Mouse (Mus musculus) embryonic facial prominence, embryonic 13.5 days (tissue): ENCODE measurements around the gene Ccdc62. TPM values are rescaled to one million over a fixed set of nuclear protein-coding genes. Genes with fewer than 3 reads are reported as not detected.

Experiments
- ATAC-seq: fragments of 200-750 bp; cut with Nextera tagmentation; 2 replicates; pipeline ENCODE4 v1.8.0; 2017; ENCODE audit warnings: low read depth; ENCODE audit not compliant: insufficient number of reproducible peaks, insufficient read depth, low FRiP score, low TSS enrichment
- H3K27ac ChIP-seq: fragments of 300-500 bp; sonication (generic); 2 replicates; pipeline ENCODE4 v1.5.1; 2015; ENCODE audit warnings: moderate library complexity, mild to moderate bottlenecking, inconsistent platforms
- H3K27me3 ChIP-seq: fragments of 300-500 bp; sonication (generic); 2 replicates; pipeline ENCODE4 v1.6.1; 2015; ENCODE audit warnings: mild to moderate bottlenecking, inconsistent platforms
- H3K36me3 ChIP-seq: fragments of 300-500 bp; sonication (generic); 2 replicates; pipeline ENCODE4 v1.6.1; 2015; ENCODE audit warnings: mild to moderate bottlenecking, inconsistent platforms
- H3K4me1 ChIP-seq: fragments of 300-500 bp; sonication (generic); 2 replicates; pipeline ENCODE4 v1.6.1; 2015; ENCODE audit warnings: inconsistent platforms
- H3K4me2 ChIP-seq: fragments of 300-500 bp; sonication (generic); 2 replicates; pipeline ENCODE4 v1.6.1; 2015; ENCODE audit warnings: moderate library complexity, mild to moderate bottlenecking, inconsistent platforms
- H3K4me3 ChIP-seq: fragments of 300-500 bp; sonication (generic); 2 replicates; pipeline ENCODE4 v1.5.1; 2015; ENCODE audit warnings: mild to moderate bottlenecking, inconsistent platforms
- H3K9ac ChIP-seq: fragments of 300-500 bp; sonication (generic); 2 replicates; pipeline ENCODE4 v1.6.1; 2015; ENCODE audit warnings: mild to moderate bottlenecking, inconsistent platforms
- H3K9me3 ChIP-seq: fragments of 300-500 bp; sonication (generic); 2 replicates; pipeline ENCODE4 v1.6.1; 2016; ENCODE audit warnings: inconsistent platforms
- WGBS: fragments of 180-500 bp; shearing (Covaris S2); methylation state at CpG from one replicate; pipeline ENCODE4 v1.1.7; 2015; ENCODE audit warnings: mixed read lengths; 5-methylcytosine and 5-hydroxymethylcytosine counted together
- polyA plus RNA-seq: library from polyadenylated mRNA; unstranded; fragments of >200 nt; fragmentation: Nextera tagmentation; extraction: Ambion mirVana; gene quantifications from 2 replicates; pipeline ENCODE4 v1.2.1, GENCODE M21; 2015

Gene Ccdc62
- polyA plus RNA-seq, 1 experiment from 2014 or later: 8.6 TPM

DNA sequence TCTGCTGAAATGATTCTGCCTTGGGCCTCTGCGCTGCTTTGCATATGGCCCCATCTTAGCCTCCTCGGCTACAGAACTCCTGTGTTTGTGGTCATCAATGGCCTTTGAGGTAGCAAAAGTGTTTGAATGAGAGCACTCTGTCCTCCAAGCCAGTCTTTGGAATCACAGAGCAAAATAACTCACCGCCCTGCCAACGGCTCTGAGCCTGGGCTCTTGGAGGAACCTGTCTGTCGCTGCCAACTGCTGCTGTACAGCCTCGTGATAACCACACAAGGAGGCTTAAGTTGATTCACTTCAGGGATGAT lies 50.7 kb downstream of the Ccdc62 start:
- Histone ChIP-seq H3K36me3 (no peaks in the 10 kb centered on the region), H3K27me3 (no peaks in the 10 kb centered on the region), H3K4me1 (peaks cover 19% of the 10 kb centered on the region), H3K9me3 (no peaks in the 10 kb centered on the region), H3K4me2 (no peak overlapping the region), H3K27ac (no peak overlapping the region), H3K4me3 (no peak overlapping the region), H3K9ac (no peak overlapping the region)
- 79% methylated on average over 6 of the region's 6 CpGs for WGBS
- ATAC-seq: no peak

DNA sequence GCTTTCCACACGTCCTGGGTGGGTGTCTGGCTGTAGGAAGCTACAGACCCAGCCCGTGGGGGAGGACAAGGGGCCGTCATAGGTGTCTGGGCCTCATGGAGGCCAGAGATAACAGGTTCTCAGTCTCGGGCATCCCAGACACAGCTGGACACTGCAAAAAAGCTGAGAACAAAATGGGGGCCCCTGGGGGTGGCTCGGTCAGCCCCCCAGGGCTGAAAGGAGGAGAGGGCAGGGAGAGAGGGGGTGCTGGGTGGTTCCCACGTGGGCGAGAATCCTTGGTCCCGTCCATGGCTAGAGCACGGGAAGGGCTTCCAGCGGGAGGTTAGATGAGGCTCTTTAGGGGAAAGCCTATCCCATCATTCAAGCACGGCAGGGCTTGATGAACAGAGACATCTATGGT lies 52.4 kb downstream of the Ccdc62 start:
- no peak overlapping the region for H3K27ac ChIP-seq
- no peak for ATAC-seq
- H3K27me3 ChIP-seq: no peaks in the 10 kb centered on the region
- H3K9me3 ChIP-seq: no peaks in the 10 kb centered on the region
- peaks cover 21% of the 10 kb centered on the region for H3K4me1 ChIP-seq
- H3K4me3 ChIP-seq: no peak overlapping the region
- H3K4me2 ChIP-seq: no peak overlapping the region
- no peak overlapping the region for H3K9ac ChIP-seq
- 80% methylated on average over 11 of the region's 11 CpGs for WGBS
- H3K36me3 ChIP-seq: no peaks in the 10 kb centered on the region

DNA sequence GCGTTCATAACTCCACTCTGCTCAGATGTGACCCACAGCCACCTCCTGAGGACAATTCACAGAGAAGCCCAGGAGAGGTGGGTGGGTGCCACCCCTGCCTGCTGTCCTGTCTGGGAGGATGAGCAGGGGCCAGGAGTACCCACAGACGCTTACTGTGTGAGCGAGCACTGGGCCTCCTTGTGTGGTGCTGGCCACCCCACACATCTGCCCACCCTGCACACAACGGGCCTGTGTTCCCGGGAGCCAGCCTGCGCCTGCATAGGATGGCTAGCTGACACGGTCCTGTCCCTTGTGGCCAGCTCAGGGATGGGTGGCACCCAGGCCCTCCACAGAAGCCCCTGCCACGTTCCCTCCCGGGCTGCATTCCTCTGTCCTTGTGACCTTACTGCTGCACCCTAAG lies 55.0 kb downstream of the Ccdc62 start:
- WGBS: 76% methylated on average over 9 of the region's 9 CpGs
- H3K27me3 ChIP-seq: no peaks in the 10 kb centered on the region
- no peak overlapping the region for H3K27ac ChIP-seq
- ATAC-seq: no peak
- H3K9ac ChIP-seq: no peak overlapping the region
- peaks cover 15% of the 10 kb centered on the region for H3K4me1 ChIP-seq
- H3K36me3 ChIP-seq: no peaks in the 10 kb centered on the region
- no peaks in the 10 kb centered on the region for H3K9me3 ChIP-seq
- no peak overlapping the region for H3K4me2 ChIP-seq
- H3K4me3 ChIP-seq: no peak overlapping the region

DNA sequence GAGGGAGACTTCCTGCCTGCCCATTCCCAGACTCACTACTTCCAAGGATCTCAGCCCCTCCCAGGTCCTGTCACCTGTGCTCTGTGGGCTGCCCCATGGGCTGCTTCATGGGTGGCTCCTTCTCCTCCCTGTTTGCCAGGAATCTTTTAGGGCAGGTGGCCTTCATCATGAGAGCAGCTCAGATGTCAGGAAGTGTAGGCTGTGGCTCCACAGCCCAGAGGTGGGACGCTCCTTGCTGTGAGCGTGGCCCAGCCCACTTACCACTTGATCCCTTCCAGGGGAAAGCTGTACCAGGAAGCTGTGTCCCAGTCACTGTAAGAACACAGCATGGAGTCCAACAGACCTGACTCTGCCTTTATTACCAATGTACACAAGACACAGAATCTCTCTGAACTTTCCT lies 56.4 kb downstream of the Ccdc62 start:
- peaks cover 13% of the 10 kb centered on the region for H3K4me1 ChIP-seq
- no peak overlapping the region for H3K4me2 ChIP-seq
- no peak overlapping the region for H3K9ac ChIP-seq
- no peaks in the 10 kb centered on the region for H3K27me3 ChIP-seq
- no peak overlapping the region; the same call in 1 of the 2 replicates for H3K27ac ChIP-seq
- H3K36me3 ChIP-seq: no peaks in the 10 kb centered on the region
- no peak overlapping the region for H3K4me3 ChIP-seq
- no peak for ATAC-seq
- no peaks in the 10 kb centered on the region for H3K9me3 ChIP-seq
- WGBS: 41% methylated on average over 2 of the region's 2 CpGs

DNA sequence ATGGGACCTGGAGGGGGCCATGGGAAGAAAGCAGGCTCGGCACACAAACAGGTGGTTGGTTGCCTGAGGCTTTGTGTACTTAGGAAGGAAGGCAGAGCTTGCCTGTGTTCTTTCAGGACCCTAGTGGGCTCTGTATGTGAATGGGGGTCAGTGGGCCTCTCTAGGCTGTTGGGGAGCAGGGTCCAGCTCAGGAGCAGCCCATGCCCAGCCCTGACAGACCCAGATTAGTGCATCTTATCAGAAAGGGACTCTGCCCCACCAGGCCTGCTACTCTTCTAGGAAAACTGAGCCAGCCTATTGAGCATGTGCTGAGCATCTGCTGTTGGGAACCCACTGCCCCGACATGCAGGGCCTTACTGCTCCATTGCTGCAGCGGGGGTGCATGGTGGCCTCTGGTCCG lies 57.0 kb downstream of the Ccdc62 start:
- no peak overlapping the region for H3K4me3 ChIP-seq
- no peak overlapping the region for H3K27ac ChIP-seq
- WGBS: 70% methylated on average over 4 of the region's 4 CpGs
- no peak for ATAC-seq
- H3K9ac ChIP-seq: no peak overlapping the region
- H3K4me1 ChIP-seq: peaks cover 14% of the 10 kb centered on the region
- no peak overlapping the region for H3K4me2 ChIP-seq
- H3K36me3 ChIP-seq: no peaks in the 10 kb centered on the region
- H3K9me3 ChIP-seq: no peaks in the 10 kb centered on the region
- no peaks in the 10 kb centered on the region for H3K27me3 ChIP-seq

DNA sequence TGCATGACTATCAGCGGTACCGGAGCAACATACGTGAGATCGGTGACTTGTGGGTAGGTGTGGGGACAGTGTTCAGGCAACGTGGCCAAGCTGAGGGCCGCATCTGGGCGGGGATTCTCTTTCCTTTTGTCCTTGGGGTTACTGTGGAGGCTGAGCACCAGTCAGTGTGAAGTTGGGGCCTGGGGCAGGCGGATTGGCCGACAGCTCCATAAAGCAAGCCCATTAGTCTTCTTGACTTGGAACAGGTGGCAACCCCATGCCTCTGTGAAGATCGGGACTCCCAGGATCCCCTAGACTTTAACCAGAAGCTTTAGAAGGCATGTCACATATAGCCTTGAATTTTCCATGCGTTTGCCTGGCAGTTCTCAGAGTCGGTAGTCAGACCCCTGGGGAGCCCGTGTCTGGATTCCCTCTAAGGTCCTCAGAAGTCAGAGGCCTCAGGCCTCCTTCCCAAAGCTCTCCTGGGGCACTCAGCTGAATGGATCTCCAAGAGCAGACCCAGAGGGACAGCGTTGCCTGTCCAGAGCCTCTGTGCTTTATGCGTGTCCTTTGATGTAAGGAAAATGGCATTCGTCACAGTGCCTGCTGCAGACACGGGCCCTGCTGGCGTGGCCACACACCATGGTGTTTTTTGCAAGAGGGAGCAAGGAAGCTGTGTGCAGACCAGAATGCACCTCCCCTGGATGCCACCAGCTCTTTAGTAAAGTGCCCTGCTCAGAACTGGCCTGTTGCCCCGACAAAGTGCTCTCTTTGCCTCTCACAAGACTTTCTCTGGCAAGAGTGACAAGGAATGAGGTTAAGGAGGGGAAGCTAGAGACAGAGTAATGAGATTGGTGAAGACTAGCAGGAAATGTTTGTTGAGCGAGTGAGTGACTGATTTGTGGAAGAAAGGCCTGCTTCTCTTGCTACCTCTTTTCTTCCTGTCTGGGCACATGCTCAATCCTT lies 59.7 kb downstream of the Ccdc62 start:
- Histone ChIP-seq H3K4me3 (no peak overlapping the region), H3K4me2 (no peak overlapping the region), H3K27ac (no peak overlapping the region), H3K4me1 (peaks cover 17% of the 10 kb centered on the region), H3K27me3 (no peaks in the 10 kb centered on the region), H3K9me3 (no peaks in the 10 kb centered on the region), H3K9ac (peak overlapping the region; percentile 16; the same call in 1 of the 2 replicates), H3K36me3 (no peaks in the 10 kb centered on the region)
- no peak for ATAC-seq
- 73% methylated on average over 20 of the region's 20 CpGs for WGBS

DNA sequence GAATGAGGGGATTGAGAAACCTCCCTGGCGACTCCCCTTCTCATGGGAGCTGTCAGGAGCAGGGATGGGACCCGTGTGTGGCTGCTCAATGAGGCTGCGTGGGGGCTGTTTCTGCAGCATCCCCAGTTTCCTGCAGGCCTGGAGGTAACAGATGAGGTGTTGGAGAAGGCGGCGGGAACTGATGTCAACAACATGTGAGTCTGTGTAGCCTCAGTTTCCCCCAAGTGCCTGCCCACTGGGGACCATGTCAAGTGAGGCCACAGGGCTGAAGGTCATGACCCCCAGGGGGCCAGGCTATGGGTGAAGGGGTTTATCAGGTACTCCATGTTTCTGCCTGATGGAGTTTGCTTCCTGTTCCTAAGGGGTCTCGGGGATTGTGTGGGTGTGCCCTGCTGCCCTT lies 60.8 kb downstream of the Ccdc62 start:
- Histone ChIP-seq H3K27me3 (no peaks in the 10 kb centered on the region), H3K4me2 (no peak overlapping the region), H3K9ac (no peak overlapping the region), H3K9me3 (no peaks in the 10 kb centered on the region), H3K4me3 (no peak overlapping the region), H3K36me3 (no peaks in the 10 kb centered on the region), H3K27ac (no peak overlapping the region), H3K4me1 (peaks cover 20% of the 10 kb centered on the region)
- WGBS: 82% methylated on average over 6 of the region's 6 CpGs
- no peak for ATAC-seq

DNA sequence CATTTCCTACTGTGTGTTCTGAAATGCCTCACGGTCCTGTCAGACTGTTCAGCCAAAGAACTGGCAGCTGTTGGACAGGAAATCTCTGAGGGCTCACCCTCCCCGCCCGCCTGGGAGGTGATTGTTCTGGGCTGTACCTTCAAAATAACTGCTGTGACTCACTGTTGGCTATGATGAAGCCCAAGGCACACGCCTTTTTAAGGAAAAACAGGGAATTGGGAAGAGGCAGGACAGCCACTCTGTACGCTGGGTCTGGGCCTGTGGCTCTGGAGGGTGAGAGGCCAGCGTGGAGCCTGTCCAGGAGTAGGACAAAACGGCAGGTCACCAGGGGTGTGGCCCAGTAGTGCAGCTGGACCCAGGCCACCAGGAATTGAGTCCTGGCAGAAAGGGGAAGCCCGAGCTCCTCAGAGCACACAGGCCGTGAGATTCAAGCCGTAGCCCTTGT lies 61.7 kb downstream of the Ccdc62 start:
- Histone ChIP-seq H3K4me2 (no peak overlapping the region), H3K27ac (no peak overlapping the region), H3K9me3 (no peaks in the 10 kb centered on the region), H3K9ac (0 out of 2 replicates have a peak overlapping the region, but pooled peaks have one; percentile 16), H3K4me1 (peaks cover 12% of the 10 kb centered on the region), H3K36me3 (peaks cover 6% of the 10 kb centered on the region), H3K27me3 (no peaks in the 10 kb centered on the region), H3K4me3 (no peak overlapping the region)
- no peak for ATAC-seq
- 88% methylated on average over 10 of the region's 10 CpGs for WGBS

DNA sequence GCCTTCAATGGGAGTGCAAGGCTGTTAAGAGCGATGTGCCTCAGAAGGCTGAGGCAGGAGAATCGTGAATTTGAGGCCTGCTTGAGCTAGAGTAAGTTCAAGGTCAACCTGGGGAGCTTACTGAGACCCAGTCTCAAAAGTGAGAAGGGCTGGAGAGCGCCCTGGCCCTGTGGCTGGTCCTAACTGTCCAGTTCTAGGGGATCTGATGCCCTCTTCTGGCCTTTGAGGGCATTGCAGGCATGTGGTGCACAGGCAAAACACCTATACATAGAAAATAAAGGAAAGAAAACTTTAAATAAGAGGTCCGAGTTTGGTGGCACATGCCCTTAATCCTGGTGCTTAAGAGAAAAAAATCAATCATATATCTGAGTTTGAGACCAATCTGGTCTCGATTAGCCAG lies 62.3 kb downstream of the Ccdc62 start:
- WGBS: 33% methylated on average over 5 of the region's 5 CpGs
- Histone ChIP-seq H3K9me3 (no peaks in the 10 kb centered on the region), H3K27me3 (no peaks in the 10 kb centered on the region), H3K4me2 (no peak overlapping the region), H3K36me3 (peaks cover 6% of the 10 kb centered on the region), H3K9ac (no peak overlapping the region), H3K4me3 (no peak overlapping the region), H3K4me1 (peaks cover 7% of the 10 kb centered on the region; the same call in 1 of the 2 replicates), H3K27ac (no peak overlapping the region; the same call in 1 of the 2 replicates)
- ATAC-seq: no peak

DNA sequence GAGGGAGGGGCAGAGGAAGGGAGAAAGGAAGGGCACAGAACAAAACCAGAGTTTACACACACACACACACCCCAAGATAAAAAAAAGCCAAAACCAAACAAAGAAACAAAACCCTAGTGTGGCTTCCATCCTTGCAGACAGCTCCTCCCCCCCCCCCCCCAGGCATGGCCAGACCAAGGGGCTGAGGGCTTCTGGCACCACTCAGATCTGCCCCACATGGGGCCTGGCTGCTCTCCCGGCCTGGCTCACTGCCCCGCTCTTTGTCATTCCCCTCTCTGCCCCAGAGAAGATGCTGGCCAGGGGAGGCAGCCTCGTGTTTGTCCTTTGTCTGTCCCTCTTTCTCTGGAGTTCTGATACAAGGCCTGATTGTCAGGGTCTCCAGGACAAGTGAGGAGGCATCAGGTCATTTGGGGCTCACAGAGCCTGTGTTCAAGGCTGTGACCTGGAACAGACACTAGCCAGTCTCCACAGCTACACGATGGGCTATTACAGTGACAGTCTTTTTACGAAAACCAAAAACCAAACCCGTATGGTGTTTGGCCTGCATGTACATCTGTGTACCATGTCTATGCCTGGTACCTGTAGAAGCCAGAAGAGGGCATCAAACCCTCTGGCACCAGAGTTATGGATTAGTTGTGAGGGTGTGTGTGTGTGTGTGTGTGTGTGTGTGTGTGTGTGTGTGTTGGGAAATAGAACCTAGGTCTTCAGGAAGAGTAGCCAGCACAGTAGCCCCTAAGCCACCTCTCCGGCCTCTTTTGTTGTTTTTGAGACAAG lies 63.0 kb downstream of the Ccdc62 start:
- H3K36me3 ChIP-seq: peaks cover 6% of the 10 kb centered on the region
- no peak for ATAC-seq
- H3K9ac ChIP-seq: no peak overlapping the region
- no peak overlapping the region for H3K4me3 ChIP-seq
- H3K4me1 ChIP-seq: peaks cover 7% of the 10 kb centered on the region; the same call in 1 of the 2 replicates
- no peaks in the 10 kb centered on the region for H3K9me3 ChIP-seq
- no peak overlapping the region; the same call in 1 of the 2 replicates for H3K27ac ChIP-seq
- 58% methylated on average over 7 of the region's 7 CpGs for WGBS
- no peak overlapping the region for H3K4me2 ChIP-seq
- no peaks in the 10 kb centered on the region for H3K27me3 ChIP-seq

DNA sequence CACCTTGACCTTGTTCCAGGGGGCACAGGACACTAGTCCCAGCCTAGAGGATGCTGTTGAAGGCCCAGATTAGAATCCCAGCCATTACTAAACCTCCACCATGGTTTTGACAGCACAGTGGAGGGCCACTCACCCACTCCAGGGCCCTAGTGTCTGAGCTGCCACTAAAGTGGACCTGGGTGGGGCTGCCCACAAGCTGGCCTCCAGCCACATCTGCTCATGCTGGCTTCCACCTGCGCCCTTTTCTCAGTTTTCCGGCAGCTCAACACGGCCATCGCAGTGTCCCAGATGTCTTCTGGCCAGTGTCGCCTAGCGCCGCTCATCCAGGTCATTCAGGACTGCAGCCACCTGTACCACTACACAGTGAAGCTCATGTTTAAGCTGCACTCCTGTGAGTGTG lies 64.0 kb downstream of the Ccdc62 start:
- Histone ChIP-seq H3K27ac (no peak overlapping the region), H3K4me2 (no peak overlapping the region), H3K27me3 (no peaks in the 10 kb centered on the region), H3K36me3 (peaks cover 7% of the 10 kb centered on the region), H3K4me1 (peaks cover 7% of the 10 kb centered on the region; the same call in 1 of the 2 replicates), H3K9ac (no peak overlapping the region), H3K9me3 (no peaks in the 10 kb centered on the region), H3K4me3 (no peak overlapping the region)
- 94% methylated on average over 7 of the region's 7 CpGs for WGBS
- ATAC-seq: no peak
